Comparison of ENCODE assay signal across 7 mouse cellular contexts in genomic region chr9:35108916-35109315, GRCm38 (mm10). TPM values are rescaled to one million over a fixed set of nuclear protein-coding genes. Genes with fewer than 3 reads are reported as not detected.
DNase-seq lines count a peak whose midpoint lies in the region; ATAC-seq lines count a peak whose summit lies in the region.

No protein-coding gene starts in this region.

- no peak overlapping the region for H3K27ac ChIP-seq in hindbrain, embryonic 13.5 days
- H3K27ac ChIP-seq in limb, embryonic 11.5 days (replicated peaks; ENCODE audit: low read depth, low read length): peak overlapping the region; percentile 72; the same call in 1 of the 2 replicates
- H3K27ac ChIP-seq in neural tube, embryonic 15.5 days (replicated peaks): no peak overlapping the region

- H3K4me2 ChIP-seq in hindbrain, embryonic 13.5 days: no peak overlapping the region
- no peak overlapping the region for H3K4me2 ChIP-seq in limb, embryonic 11.5 days (ENCODE audit: low read depth, severe bottlenecking)
- no peak overlapping the region for H3K4me2 ChIP-seq in neural tube, embryonic 15.5 days

- no peak overlapping the region for H3K9ac ChIP-seq in hindbrain, embryonic 13.5 days
- H3K9ac ChIP-seq in limb, embryonic 11.5 days (ENCODE audit: low read length): no peak overlapping the region
- H3K9ac ChIP-seq in neural tube, embryonic 15.5 days (replicated peaks): no peak overlapping the region

- 53% methylated on average over 5 of the region's 5 CpGs for WGBS in hindbrain, embryonic 13.5 days
- WGBS in limb, embryonic 11.5 days: 44% methylated on average over 5 of the region's 5 CpGs
- 52% methylated on average over 5 of the region's 5 CpGs for WGBS in neural tube, embryonic 15.5 days

- H3K36me3 ChIP-seq in hindbrain, embryonic 13.5 days: no peaks in the 10 kb centered on the region
- H3K36me3 ChIP-seq in limb, embryonic 11.5 days (ENCODE audit: control insufficient read depth, insufficient read depth, low read length): no peaks in the 10 kb centered on the region
- no peaks in the 10 kb centered on the region for H3K36me3 ChIP-seq in neural tube, embryonic 15.5 days

- peak; percentile 71 for DNase-seq in NIH3T3 (ENCODE audit: low read depth)
- DNase-seq in frontal cortex, postnatal 10 days (ENCODE audit: low spot score in 2 of 2): peak; percentile 76 to 84
- peak; percentile 69 for DNase-seq in limb, embryonic 11.5 days (ENCODE audit: low spot score)
- no peak for DNase-seq in natural killer cell, adult 2 months (ENCODE audit: low spot score in 2 of 2)

- H3K27me3 ChIP-seq in hindbrain, embryonic 13.5 days: 0 out of 2 replicates have a peak, but pooled peaks cover 2% of the 10 kb centered on the region
- H3K27me3 ChIP-seq in limb, embryonic 11.5 days (ENCODE audit: control insufficient read depth, insufficient read depth, low read length): no peaks in the 10 kb centered on the region
- no peaks in the 10 kb centered on the region for H3K27me3 ChIP-seq in neural tube, embryonic 15.5 days (replicated peaks)

- no peak overlapping the region for H3K4me3 ChIP-seq in hindbrain, embryonic 13.5 days
- H3K4me3 ChIP-seq in limb, embryonic 11.5 days (ENCODE audit: low read depth, low read length): no peak overlapping the region
- H3K4me3 ChIP-seq in neural tube, embryonic 15.5 days (replicated peaks): no peak overlapping the region

- H3K9me3 ChIP-seq in hindbrain, embryonic 13.5 days: no peaks in the 10 kb centered on the region
- no peaks in the 10 kb centered on the region for H3K9me3 ChIP-seq in limb, embryonic 11.5 days (ENCODE audit: control insufficient read depth, low read length)
- no peaks in the 10 kb centered on the region for H3K9me3 ChIP-seq in neural tube, embryonic 15.5 days (replicated peaks)

- ATAC-seq in cerebellum, adult (ENCODE audit: insufficient number of reproducible peaks, low FRiP score, low TSS enrichment): 0 out of 2 replicates have a peak, but pooled peaks have one; percentile 53
- ATAC-seq in hindbrain, embryonic 13.5 days (ENCODE audit: low FRiP score): peak; percentile 33; the same call in 1 of the 2 replicates
- no peak for ATAC-seq in limb, embryonic 11.5 days (ENCODE audit: insufficient number of reproducible peaks, low FRiP score, low TSS enrichment, low read depth)
- ATAC-seq in neural tube, embryonic 15.5 days (ENCODE audit: low FRiP score): peak; percentile 32; the same call in 1 of the 2 replicates

- peaks cover 25% of the 10 kb centered on the region for H3K4me1 ChIP-seq in hindbrain, embryonic 13.5 days (replicated peaks)
- H3K4me1 ChIP-seq in limb, embryonic 11.5 days (ENCODE audit: control insufficient read depth, insufficient read depth, low read length): peaks cover 22% of the 10 kb centered on the region
- H3K4me1 ChIP-seq in neural tube, embryonic 15.5 days: peaks cover 28% of the 10 kb centered on the region

RNA-seq across cellular contexts. Expression of gene St3gal4, which starts 10.2 kb away (rescaled TPM):
- polyA plus RNA-seq in hindbrain, embryonic 13.5 days (2015; fragmentation: Nextera tagmentation; extraction: Ambion mirVana): 9.8 and 11.1 TPM in 2 replicates
- 23.8 and 25.6 TPM in 2 replicates for polyA plus RNA-seq in limb, embryonic 11.5 days (2014; fragmentation: Nextera tagmentation; extraction: Ambion mirVana)
- 11.4 and 15.6 TPM in 2 replicates for polyA plus RNA-seq in neural tube, embryonic 15.5 days (2015; fragmentation: Nextera tagmentation; extraction: Ambion mirVana)

Comparison
In these comparisons a context has a peak if more than half of its experiments do, and no peak if none do; other contexts are left out.
1. DNase-seq: peak in NIH3T3 (single experiment), frontal cortex, postnatal 10 days (2 of 2) and limb, embryonic 11.5 days (single experiment); none in natural killer cell, adult 2 months (0 of 2).